11 mouse cellular contexts compared by ENCODE assay signal in genomic region chr7:139398530-139399021, GRCm38 (mm10). TPM values are rescaled to one million over a fixed set of nuclear protein-coding genes. Genes with fewer than 3 reads are reported as not detected.
A peak's percentile ranks its signal among the peaks of the same experiment; 100 is the strongest.
DNase-seq lines count a peak whose midpoint lies in the region; ATAC-seq and TF ChIP-seq lines count a peak whose summit lies in the region.
"Had no signal": no experiment of that assay in that cellular context is flagged by ENCODE, and none has a peak within 500 bp of the region (broad histone marks: within the 10 kb centered on the region; RNA-seq: fewer than 3 reads in every experiment).

No protein-coding gene starts in this region.

- TF ChIP-seq CTCF in CH12.LX (conservative IDR thresholded peaks at IDR 0.05 in 1 of 2, IDR thresholded peaks at IDR 0.05 in 1 of 2; ENCODE audit: low read depth in 2 of 2, low read length in 2 of 2), result no peak

- no peaks in the 10 kb centered on the region for H3K9me3 ChIP-seq in embryonic facial prominence, embryonic 15.5 days (replicated peaks)
- H3K9me3 ChIP-seq in embryonic facial prominence, embryonic 10.5 days, result no peaks in the 10 kb centered on the region
- no peaks in the 10 kb centered on the region for H3K9me3 ChIP-seq in CH12.LX (replicated peaks; ENCODE audit: low read length)
- no peaks in the 10 kb centered on the region for H3K9me3 ChIP-seq in kidney, embryonic 16.5 days (ENCODE audit: low read length)
- H3K9me3 ChIP-seq in lung, embryonic 16.5 days (ENCODE audit: control insufficient read depth, low read length), result no peaks in the 10 kb centered on the region
- H3K9me3 ChIP-seq: forebrain, embryonic 15.5 days; hindbrain, embryonic 10.5 days had no signal

- no peak for DNase-seq in embryonic facial prominence, embryonic 10.5 days (ENCODE audit: low spot score)
- peak; percentile 39 for DNase-seq in CH12.LX (ENCODE audit: extremely low read depth)
- no peak for DNase-seq in heart, postnatal 4 days
- no peak for DNase-seq in thymus, postnatal 36 days
- DNase-seq: heart, adult 18-20 months had no signal

- no peak for TF ChIP-seq EP300 in CH12.LX (IDR thresholded peaks at IDR 0.05; ENCODE audit: low read length)

- H3K9ac ChIP-seq in embryonic facial prominence, embryonic 15.5 days, result no peak overlapping the region
- no peak overlapping the region for H3K9ac ChIP-seq in CH12.LX (ENCODE audit: insufficient read depth, low read depth)
- H3K9ac ChIP-seq in kidney, embryonic 16.5 days (replicated peaks; ENCODE audit: low read length), result no peak overlapping the region
- H3K9ac ChIP-seq in lung, embryonic 16.5 days (ENCODE audit: low read length), result no peak overlapping the region
- H3K9ac ChIP-seq: forebrain, embryonic 15.5 days had no signal

- H3K4me2 ChIP-seq in embryonic facial prominence, embryonic 15.5 days (replicated peaks), result no peak overlapping the region
- no peak overlapping the region for H3K4me2 ChIP-seq in CH12.LX (ENCODE audit: insufficient read depth, low read depth, poor library complexity, severe bottlenecking)
- H3K4me2 ChIP-seq in kidney, embryonic 16.5 days (replicated peaks; ENCODE audit: low read depth, low read length), result no peak overlapping the region
- no peak overlapping the region for H3K4me2 ChIP-seq in lung, embryonic 16.5 days (ENCODE audit: low read depth, low read length)
- H3K4me2 ChIP-seq: forebrain, embryonic 15.5 days had no signal

- dilution Hi-C loops in CH12.LX (cut with MboI; ENCODE audit: extremely low pct_ligation_motif_present, extremely low pct_unique_long_range_greater_than_20kb, low sequenced_read_pairs), result no loop called here

- H3K4me3 ChIP-seq in embryonic facial prominence, embryonic 15.5 days (replicated peaks), result no peak overlapping the region
- no peak overlapping the region for H3K4me3 ChIP-seq in embryonic facial prominence, embryonic 10.5 days
- H3K4me3 ChIP-seq in CH12.LX (replicated peaks in 1 of 3; ENCODE audit: low read depth in 2 of 3, low read length in 2 of 3, poor library complexity in 1 of 3), result peak overlapping the region in 1 of 3 experiments; percentile 8
- no peak overlapping the region for H3K4me3 ChIP-seq in kidney, embryonic 16.5 days (ENCODE audit: low read length)
- H3K4me3 ChIP-seq in lung, embryonic 16.5 days (ENCODE audit: low read length), result no peak overlapping the region
- H3K4me3 ChIP-seq: forebrain, embryonic 15.5 days; hindbrain, embryonic 10.5 days had no signal

- no peak for TF ChIP-seq POLR2A in CH12.LX (IDR thresholded peaks at IDR 0.05; ENCODE audit: low read depth, low read length)

- 0 out of 2 replicates have a peak, but pooled peaks have one; percentile 32 for ATAC-seq in embryonic facial prominence, embryonic 15.5 days (ENCODE audit: insufficient number of reproducible peaks, low FRiP score, low TSS enrichment, low read depth)
- ATAC-seq in kidney, embryonic 16.5 days (ENCODE audit: low FRiP score, low TSS enrichment), result peak; percentile 29; the same call in 1 of the 2 replicates
- ATAC-seq in lung, embryonic 16.5 days (ENCODE audit: low read depth), result peak; percentile 64; the same call in 1 of the 2 replicates
- no peak for ATAC-seq in megakaryocyte progenitor cell, adult 5-6 weeks (replicated peaks; ENCODE audit: poor library complexity)
- ATAC-seq: forebrain, embryonic 15.5 days had no signal

- H3K27ac ChIP-seq in embryonic facial prominence, embryonic 15.5 days (replicated peaks), result no peak overlapping the region
- H3K27ac ChIP-seq in embryonic facial prominence, embryonic 10.5 days (replicated peaks), result no peak overlapping the region
- H3K27ac ChIP-seq in CH12.LX (ENCODE audit: insufficient read depth, low read depth), result no peak overlapping the region
- no peak overlapping the region for H3K27ac ChIP-seq in kidney, embryonic 16.5 days (ENCODE audit: low read length)
- peak overlapping the region; percentile 36; the same call in 1 of the 2 replicates for H3K27ac ChIP-seq in lung, embryonic 16.5 days (ENCODE audit: low read length)
- H3K27ac ChIP-seq: forebrain, embryonic 15.5 days; hindbrain, embryonic 10.5 days had no signal

- no peaks in the 10 kb centered on the region for H3K27me3 ChIP-seq in embryonic facial prominence, embryonic 15.5 days
- no peaks in the 10 kb centered on the region for H3K27me3 ChIP-seq in embryonic facial prominence, embryonic 10.5 days (replicated peaks; ENCODE audit: low read depth, poor library complexity, severe bottlenecking)
- H3K27me3 ChIP-seq in CH12.LX (replicated peaks), result no peaks in the 10 kb centered on the region
- H3K27me3 ChIP-seq in kidney, embryonic 16.5 days (ENCODE audit: insufficient read depth, low read length), result no peaks in the 10 kb centered on the region
- no peaks in the 10 kb centered on the region for H3K27me3 ChIP-seq in lung, embryonic 16.5 days (ENCODE audit: control insufficient read depth, insufficient read depth, low read depth, low read length)
- H3K27me3 ChIP-seq: forebrain, embryonic 15.5 days had no signal

- no peaks in the 10 kb centered on the region for H3K79me2 ChIP-seq in CH12.LX (replicated peaks; ENCODE audit: control insufficient read depth, extremely low read depth, insufficient read depth, poor library complexity, severe bottlenecking)

- no peak for TF ChIP-seq RAD21 in CH12.LX (IDR thresholded peaks at IDR 0.05; ENCODE audit: low read depth, low read length)

- WGBS in embryonic facial prominence, embryonic 15.5 days, result 72% methylated on average over 6 of the region's 6 CpGs
- 80% methylated on average over 6 of the region's 6 CpGs for WGBS in embryonic facial prominence, embryonic 10.5 days
- 53% methylated on average over 6 of the region's 6 CpGs for WGBS in kidney, embryonic 16.5 days
- WGBS in lung, embryonic 16.5 days, result 47% methylated on average over 6 of the region's 6 CpGs

- no peaks in the 10 kb centered on the region for H3K36me3 ChIP-seq in embryonic facial prominence, embryonic 15.5 days
- H3K36me3 ChIP-seq in embryonic facial prominence, embryonic 10.5 days (replicated peaks), result no peaks in the 10 kb centered on the region
- H3K36me3 ChIP-seq in CH12.LX (replicated peaks in 1 of 2; ENCODE audit: control insufficient read depth in 1 of 2, insufficient read depth in 1 of 2, low read length in 1 of 2), result no peaks in the 10 kb centered on the region
- no peaks in the 10 kb centered on the region for H3K36me3 ChIP-seq in kidney, embryonic 16.5 days (ENCODE audit: insufficient read depth, low read length)
- no peaks in the 10 kb centered on the region for H3K36me3 ChIP-seq in lung, embryonic 16.5 days (ENCODE audit: control insufficient read depth, insufficient read depth, low read length)
- H3K36me3 ChIP-seq: forebrain, embryonic 15.5 days; hindbrain, embryonic 10.5 days had no signal

- in situ Hi-C loops in CH12.LX (cut with MboI; ENCODE audit: low pct_ligation_motif_present, low pct_unique_long_range_greater_than_20kb, low sequenced_read_pairs), result no loop called here

- H3K4me1 ChIP-seq in embryonic facial prominence, embryonic 15.5 days, result peaks cover 30% of the 10 kb centered on the region
- H3K4me1 ChIP-seq in embryonic facial prominence, embryonic 10.5 days, result peaks cover 30% of the 10 kb centered on the region
- H3K4me1 ChIP-seq in CH12.LX (ENCODE audit: control insufficient read depth in 1 of 2, insufficient read depth in 2 of 2), result peaks cover 45 to 88% of the 10 kb centered on the region in 2 experiments
- H3K4me1 ChIP-seq in kidney, embryonic 16.5 days (ENCODE audit: insufficient read depth, low read length), result peaks cover 20% of the 10 kb centered on the region
- peaks cover 61% of the 10 kb centered on the region for H3K4me1 ChIP-seq in lung, embryonic 16.5 days (replicated peaks; ENCODE audit: control insufficient read depth, insufficient read depth, low read length)

TF ChIP-seq in CH12.LX, 34 proteins besides CTCF, POLR2A, EP300 and RAD21:
- TF ChIP-seq SIN3A (IDR thresholded peaks at IDR 0.05; ENCODE audit: low read length), result no peak
- no peak for TF ChIP-seq MYC (IDR thresholded peaks at IDR 0.05; ENCODE audit: low read depth, low read length)
- no peak for TF ChIP-seq JUN (IDR thresholded peaks at IDR 0.05; ENCODE audit: insufficient read depth, low read depth, low read length)
- TF ChIP-seq E2F4 (IDR thresholded peaks at IDR 0.05; ENCODE audit: insufficient replicate concordance, low read depth, low read length), result no peak
- TF ChIP-seq ETS1 (conservative IDR thresholded peaks at IDR 0.05; ENCODE audit: low read depth, low read length), result 0 out of 2 replicates have a peak, but pooled peaks have one; percentile 53
- no peak for TF ChIP-seq GABPA (IDR thresholded peaks at IDR 0.05; ENCODE audit: insufficient replicate concordance, low read depth, low read length)
- TF ChIP-seq RCOR1 (conservative IDR thresholded peaks at IDR 0.05; ENCODE audit: low read depth, low read length), result no peak
- TF ChIP-seq ZC3H11A (IDR thresholded peaks at IDR 0.05; ENCODE audit: low read depth, low read length), result no peak
- no peak for TF ChIP-seq TBP (conservative IDR thresholded peaks at IDR 0.05; ENCODE audit: low read depth, low read length)
- no peak for TF ChIP-seq CHD2 (IDR thresholded peaks at IDR 0.05; ENCODE audit: low read length)
- no peak for TF ChIP-seq POLR2AphosphoS2 (IDR thresholded peaks at IDR 0.05; ENCODE audit: low read depth, low read length)
- TF ChIP-seq ZKSCAN1 (IDR thresholded peaks at IDR 0.05; ENCODE audit: borderline replicate concordance, low read depth, low read length), result no peak
- TF ChIP-seq IRF4 (IDR thresholded peaks at IDR 0.05; ENCODE audit: low read depth, low read length), result no peak
- no peak for TF ChIP-seq ZMIZ1 (IDR thresholded peaks at IDR 0.05; ENCODE audit: low read depth, low read length)
- peak; percentile 38; the same call in 1 of the 2 replicates for TF ChIP-seq TCF12 (IDR thresholded peaks at IDR 0.05; ENCODE audit: low read depth, low read length)
- TF ChIP-seq KAT2A (IDR thresholded peaks at IDR 0.05; ENCODE audit: insufficient replicate concordance, low read length), result no peak
- TF ChIP-seq HCFC1 (IDR thresholded peaks at IDR 0.05; ENCODE audit: low read depth, low read length), result no peak
- no peak for TF ChIP-seq NRF1 (IDR thresholded peaks at IDR 0.05; ENCODE audit: low read depth, low read length)

RNA-seq across cellular contexts. Expression of gene Inpp5a, which starts 9.7 kb away (rescaled TPM):
- polyA plus RNA-seq in embryonic facial prominence, embryonic 15.5 days (2015; fragmentation: Nextera tagmentation; extraction: Ambion mirVana), result 30.5 and 31.5 TPM in 2 replicates
- 15.6 and 16.8 TPM in 2 replicates for polyA plus RNA-seq in embryonic facial prominence, embryonic 10.5 days (2016; fragmentation: Nextera tagmentation; extraction: Ambion mirVana)
- total RNA-seq in CH12.LX (2012; rRNA removed) (2.7 and 3.0 TPM in 2 replicates), CH12.LX (2014; rRNA removed) (1.7 and 1.8 TPM in 2 replicates)
- polyA plus RNA-seq in CH12.LX (2012; ENCODE audit: insufficient read length, low read depth), result 5.4 and 6.9 TPM in 2 replicates
- polyA plus RNA-seq in kidney, embryonic 16.5 days (2015; fragmentation: Nextera tagmentation; extraction: Ambion mirVana), result 16.0 and 17.7 TPM in 2 replicates
- polyA plus RNA-seq in lung, embryonic 16.5 days (2015; fragmentation: Nextera tagmentation; extraction: Ambion mirVana), result 26.8 and 28.8 TPM in 2 replicates
- 100 to 1,000 TPM; 183 to 186 TPM for total RNA-seq in heart, postnatal 4 days (2021)
- total RNA-seq in megakaryocyte progenitor cell, adult 5-6 weeks (2015), result 8.5 and 9.9 TPM in 2 replicates
- total RNA-seq in megakaryocyte progenitor cell, adult 5-6 weeks (2017), result 4.9 and 11.2 TPM in 2 replicates
